Mouse (Mus musculus) bone marrow macrophage, adult 2 months (primary cell): ENCODE data around the gene Dis3.

Experiments
- CTCF ChIP-seq: IDR thresholded peaks from 2 replicates; pipeline ENCODE4 v1.5.1; 2012; ENCODE audit warnings: low read depth, mild to moderate bottlenecking, low read length, moderate library complexity
- POLR2A ChIP-seq: IDR thresholded peaks from 2 replicates; pipeline ENCODE4 v1.6.1; 2012; ENCODE audit warnings: mild to moderate bottlenecking, low read depth, low read length, borderline replicate concordance

DNA sequence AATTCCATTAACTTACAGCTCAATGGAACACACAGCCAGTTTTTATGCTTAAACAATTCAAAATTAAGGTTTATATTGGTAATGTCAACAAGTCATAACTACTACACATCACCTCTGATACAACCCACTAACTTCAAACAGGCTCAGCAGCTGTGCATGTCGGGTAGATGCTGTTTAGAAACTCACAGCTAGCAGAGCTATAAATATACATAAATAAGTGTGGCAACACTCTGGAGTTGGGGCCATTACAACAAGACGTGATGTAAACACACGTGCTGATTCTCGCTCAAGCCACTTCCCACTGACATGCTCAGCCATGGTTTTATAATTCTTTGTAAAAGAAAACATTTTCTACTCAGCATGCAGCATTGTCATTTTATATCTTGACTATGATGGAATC, 63.5 kb downstream of the Dis3 start:
- TF ChIP-seq POLR2A (no peak), CTCF (no peak)
